Mouse (Mus musculus): ENCODE data around the gene Sesn3. TPM values are rescaled to one million over a fixed set of nuclear protein-coding genes. Genes with fewer than 3 reads are reported as not detected.

The Sesn3 gene
- polyA plus RNA-seq, 1 experiment from 2014 or later, result 28.5 TPM

DNA sequence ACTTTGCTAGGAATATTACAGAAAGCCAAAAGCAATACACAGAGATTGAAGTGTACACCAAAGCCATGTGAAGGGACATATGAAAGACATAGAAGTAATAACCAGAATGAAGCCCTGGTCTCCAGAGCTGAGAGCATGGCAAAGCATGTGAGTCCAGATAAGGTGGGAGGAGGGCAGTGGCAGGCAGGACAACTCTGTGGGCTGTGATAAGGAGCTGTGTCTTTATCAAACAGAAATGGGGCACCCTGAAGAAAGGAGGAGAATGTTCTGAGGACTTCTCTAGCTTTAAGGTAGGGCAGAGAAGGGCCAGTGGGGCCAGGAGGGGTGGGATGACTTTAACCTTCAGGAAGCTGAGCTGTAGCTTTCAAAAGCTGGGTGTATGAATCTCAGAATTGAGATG lies 94.4 kb downstream of the Sesn3 start:
- Histone ChIP-seq H3K36me3 (ENCODE audit: control insufficient read depth, insufficient read depth, low read length) (no peaks in the 10 kb centered on the region), H3K27me3 (ENCODE audit: control insufficient read depth, insufficient read depth, low read length) (no peaks in the 10 kb centered on the region), H3K4me3 (replicated peaks; ENCODE audit: low read depth, low read length) (no peak overlapping the region), H3K9ac (replicated peaks; ENCODE audit: low read length) (no peak overlapping the region), H3K9me3 (ENCODE audit: control insufficient read depth, low read length) (no peaks in the 10 kb centered on the region), H3K4me1 (ENCODE audit: control insufficient read depth, insufficient read depth, low read length) (no peaks in the 10 kb centered on the region), H3K4me2 (ENCODE audit: low read length) (no peak overlapping the region), H3K27ac (replicated peaks; ENCODE audit: low read depth, low read length) (no peak overlapping the region)
- DNase-seq, result no peak
- no peak for ATAC-seq (ENCODE audit: low FRiP score, low TSS enrichment)

DNA sequence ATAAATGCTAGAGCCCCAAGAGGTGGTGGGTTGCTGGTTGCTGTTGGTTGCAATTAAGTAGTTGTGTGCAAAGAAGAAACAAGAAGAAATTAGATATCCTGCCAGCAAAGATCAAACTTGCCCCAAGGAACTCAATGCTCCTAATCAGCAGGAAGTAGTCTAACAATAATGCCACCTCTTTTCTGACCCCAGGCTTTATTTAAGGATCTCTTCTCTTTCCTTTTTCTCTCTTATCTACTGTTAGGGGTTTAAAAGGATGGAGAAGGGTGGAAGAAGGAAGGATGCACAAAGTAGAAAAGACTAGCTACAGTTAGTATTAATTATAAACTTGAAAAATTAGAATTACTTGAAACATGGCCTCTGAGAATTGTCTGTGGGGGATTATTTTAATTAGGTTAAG lies 97.6 kb downstream of the Sesn3 start:
- H3K36me3 ChIP-seq (ENCODE audit: control insufficient read depth, insufficient read depth, low read length), result no peaks in the 10 kb centered on the region
- no peak for ATAC-seq (ENCODE audit: low FRiP score, low TSS enrichment)

DNA sequence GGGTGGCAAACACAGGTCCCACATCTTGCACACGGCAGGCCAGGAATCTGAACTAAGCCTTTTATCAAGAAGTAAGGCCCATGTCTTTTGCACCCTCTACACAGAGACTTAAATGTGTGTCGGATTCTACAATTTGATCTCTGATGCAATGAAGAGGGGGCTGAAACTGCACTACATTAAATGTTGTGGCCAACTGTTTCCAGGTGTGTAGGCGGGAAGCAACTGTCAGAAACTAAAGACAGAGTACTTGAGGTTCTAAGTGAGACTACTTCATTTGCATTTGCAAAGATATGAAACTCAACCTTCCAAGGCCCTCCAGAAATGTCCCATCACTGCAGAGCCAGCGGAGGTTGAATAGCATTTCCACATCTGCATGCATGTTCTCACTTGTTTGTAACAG lies 101.3 kb downstream of the Sesn3 start:
- 92% methylated on average over 4 of the region's 4 CpGs for WGBS
- H3K9ac ChIP-seq (replicated peaks; ENCODE audit: low read length), result no peak overlapping the region
- no peaks in the 10 kb centered on the region for H3K27me3 ChIP-seq (ENCODE audit: control insufficient read depth, insufficient read depth, low read length)
- ATAC-seq (ENCODE audit: low FRiP score, low TSS enrichment) (no peak), DNase-seq (no peak)
- 0 out of 2 replicates have a peak, but pooled peaks cover 6% of the 10 kb centered on the region for H3K4me1 ChIP-seq (ENCODE audit: control insufficient read depth, insufficient read depth, low read length)
- no peak overlapping the region for H3K4me2 ChIP-seq (ENCODE audit: low read length)
- H3K36me3 ChIP-seq (ENCODE audit: control insufficient read depth, insufficient read depth, low read length), result no peaks in the 10 kb centered on the region
- H3K27ac ChIP-seq (replicated peaks; ENCODE audit: low read depth, low read length), result no peak overlapping the region
- no peaks in the 10 kb centered on the region for H3K9me3 ChIP-seq (ENCODE audit: control insufficient read depth, low read length)
- no peak overlapping the region for H3K4me3 ChIP-seq (replicated peaks; ENCODE audit: low read depth, low read length)

More for the DNA sequence above, 97.6 kb downstream of the Sesn3 start:
- H3K4me2 ChIP-seq (ENCODE audit: low read length), result no peak overlapping the region
- DNase-seq, result no peak
- H3K9ac ChIP-seq (replicated peaks; ENCODE audit: low read length), result no peak overlapping the region
- H3K27ac ChIP-seq (replicated peaks; ENCODE audit: low read depth, low read length), result no peak overlapping the region
- no peaks in the 10 kb centered on the region for H3K27me3 ChIP-seq (ENCODE audit: control insufficient read depth, insufficient read depth, low read length)
- H3K4me3 ChIP-seq (replicated peaks; ENCODE audit: low read depth, low read length), result no peak overlapping the region
- H3K9me3 ChIP-seq (ENCODE audit: control insufficient read depth, low read length), result no peaks in the 10 kb centered on the region
- no peaks in the 10 kb centered on the region for H3K4me1 ChIP-seq (ENCODE audit: control insufficient read depth, insufficient read depth, low read length)

DNA sequence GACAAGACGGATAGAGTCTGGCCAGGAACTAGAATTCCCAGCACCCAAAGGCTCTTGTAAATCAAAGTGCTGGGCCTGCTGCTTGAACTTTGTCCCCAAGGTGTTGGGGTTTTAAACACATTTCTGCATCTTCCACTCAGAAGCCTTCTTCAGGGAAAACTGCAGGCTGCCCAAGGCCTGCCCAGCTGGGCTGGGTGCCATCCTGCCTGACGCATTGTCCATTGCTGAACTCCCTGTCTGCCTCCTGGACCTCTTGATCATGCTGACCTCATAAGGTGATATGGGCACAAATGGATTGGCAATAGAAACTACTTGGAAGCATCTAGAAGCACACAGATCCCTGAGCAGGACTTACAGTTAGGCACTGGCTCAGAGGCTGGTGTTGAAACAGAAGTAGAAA lies 103.3 kb downstream of the Sesn3 start:
- Histone ChIP-seq H3K4me3 (replicated peaks; ENCODE audit: low read depth, low read length) (no peak overlapping the region), H3K27me3 (ENCODE audit: control insufficient read depth, insufficient read depth, low read length) (no peaks in the 10 kb centered on the region), H3K4me2 (ENCODE audit: low read length) (no peak overlapping the region), H3K27ac (replicated peaks; ENCODE audit: low read depth, low read length) (no peak overlapping the region), H3K9me3 (ENCODE audit: control insufficient read depth, low read length) (no peaks in the 10 kb centered on the region), H3K4me1 (ENCODE audit: control insufficient read depth, insufficient read depth, low read length) (0 out of 2 replicates have a peak, but pooled peaks cover 6% of the 10 kb centered on the region), H3K36me3 (ENCODE audit: control insufficient read depth, insufficient read depth, low read length) (no peaks in the 10 kb centered on the region), H3K9ac (replicated peaks; ENCODE audit: low read length) (no peak overlapping the region)
- 96% methylated on average over 2 of the region's 2 CpGs for WGBS
- DNase-seq (no peak), ATAC-seq (ENCODE audit: low FRiP score, low TSS enrichment) (no peak)

DNA sequence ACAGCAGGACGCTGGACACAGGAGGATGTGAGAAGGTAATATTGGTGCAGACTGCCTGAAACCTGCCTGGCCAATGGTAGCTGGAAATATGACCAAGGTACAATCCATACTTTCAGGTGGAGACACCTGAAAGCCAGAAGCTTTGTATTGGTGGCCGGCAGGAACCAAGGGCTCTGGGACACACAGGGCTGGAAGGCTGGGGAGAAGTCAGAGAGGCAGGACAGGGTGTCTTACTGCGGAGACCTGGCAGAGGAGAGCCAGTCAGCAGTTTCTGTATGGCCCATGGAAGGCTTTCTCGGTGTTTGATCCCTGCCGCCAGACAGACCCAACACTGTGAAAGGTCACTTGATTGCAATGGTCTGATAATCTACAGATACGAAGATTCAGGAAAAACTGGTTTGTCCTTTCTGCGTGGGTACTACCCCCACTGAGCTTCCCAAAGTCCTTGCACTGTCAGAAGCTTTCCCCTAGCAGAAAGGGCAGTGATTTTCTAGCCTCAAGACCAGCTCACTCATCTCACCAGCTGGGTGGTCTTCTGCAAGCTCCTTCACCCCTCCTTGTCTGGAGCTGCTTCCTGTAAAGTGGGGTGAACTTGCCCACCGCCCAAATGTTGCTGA lies 105.0 kb downstream of the Sesn3 start:
- WGBS, result 26% methylated on average over 8 of the region's 8 CpGs
- 0 out of 2 replicates have a peak, but pooled peaks cover 6% of the 10 kb centered on the region for H3K4me1 ChIP-seq (ENCODE audit: control insufficient read depth, insufficient read depth, low read length)
- H3K27ac ChIP-seq (replicated peaks; ENCODE audit: low read depth, low read length), result 0 out of 2 replicates have a peak overlapping the region, but pooled peaks have one; percentile 87
- ATAC-seq (ENCODE audit: low FRiP score, low TSS enrichment), result no peak
- no peaks in the 10 kb centered on the region for H3K9me3 ChIP-seq (ENCODE audit: control insufficient read depth, low read length)
- peak overlapping the region; percentile 58 for H3K4me3 ChIP-seq (replicated peaks; ENCODE audit: low read depth, low read length)
- no peaks in the 10 kb centered on the region for H3K36me3 ChIP-seq (ENCODE audit: control insufficient read depth, insufficient read depth, low read length)
- no peaks in the 10 kb centered on the region for H3K27me3 ChIP-seq (ENCODE audit: control insufficient read depth, insufficient read depth, low read length)
- H3K9ac ChIP-seq (replicated peaks; ENCODE audit: low read length), result peak overlapping the region; percentile 89
- DNase-seq, result no peak
- H3K4me2 ChIP-seq (ENCODE audit: low read length), result peak overlapping the region; percentile 89

DNA sequence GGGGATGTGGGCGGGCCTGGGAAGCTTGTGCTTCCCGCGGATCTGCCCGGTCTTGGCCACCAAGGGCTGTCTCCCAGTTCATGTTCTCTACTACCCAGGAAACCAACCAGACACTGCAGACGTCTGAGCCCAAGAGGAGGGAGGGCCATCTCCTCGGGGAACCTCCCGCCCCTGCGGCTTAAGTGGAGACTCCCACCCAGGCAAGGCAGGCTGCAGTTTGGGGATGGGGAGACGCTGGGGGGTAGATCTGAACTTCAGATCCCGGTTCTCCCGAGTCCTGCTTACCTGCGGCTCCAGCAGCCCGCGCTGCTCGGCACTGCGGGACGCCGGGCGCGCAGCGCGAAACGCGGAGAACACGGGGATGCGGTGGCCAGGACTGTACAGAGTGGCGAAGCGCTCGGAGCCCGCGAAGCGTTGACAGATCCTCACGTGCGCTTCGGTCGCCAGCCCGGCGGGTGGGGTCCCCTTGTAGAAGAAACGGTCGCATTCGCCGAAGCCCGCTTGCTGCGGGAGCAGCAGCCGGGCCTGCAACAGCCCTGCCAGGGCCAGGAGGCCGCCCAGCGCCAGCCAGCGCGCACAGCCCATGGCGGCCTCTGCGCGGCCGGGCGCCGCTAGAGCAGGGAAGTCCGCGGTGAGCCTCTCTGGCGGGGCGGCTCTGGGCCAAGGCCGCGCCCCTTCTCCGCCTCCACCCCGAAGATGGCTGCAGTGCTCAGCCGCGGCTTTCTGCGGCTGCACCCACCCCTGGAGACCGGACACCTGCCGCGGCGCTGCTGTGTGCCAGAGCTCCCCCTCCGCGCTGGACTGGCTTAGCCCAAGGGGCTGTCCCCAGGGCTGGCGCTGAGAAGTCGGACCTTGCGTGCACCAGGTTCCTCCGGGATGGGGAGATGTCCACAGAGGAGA lies 105.8 kb downstream of the Sesn3 start:
- Histone ChIP-seq H3K27me3 (ENCODE audit: control insufficient read depth, insufficient read depth, low read length) (no peaks in the 10 kb centered on the region), H3K36me3 (ENCODE audit: control insufficient read depth, insufficient read depth, low read length) (no peaks in the 10 kb centered on the region), H3K9ac (replicated peaks; ENCODE audit: low read length) (peak overlapping the region; percentile 89), H3K4me3 (replicated peaks; ENCODE audit: low read depth, low read length) (peak overlapping the region; percentile 58), H3K4me1 (ENCODE audit: control insufficient read depth, insufficient read depth, low read length) (0 out of 2 replicates have a peak, but pooled peaks cover 6% of the 10 kb centered on the region), H3K4me2 (ENCODE audit: low read length) (peak overlapping the region; percentile 89), H3K27ac (replicated peaks; ENCODE audit: low read depth, low read length) (peak overlapping the region; percentile 87), H3K9me3 (ENCODE audit: control insufficient read depth, low read length) (no peaks in the 10 kb centered on the region)
- WGBS, result under 1% methylated on average over 75 of the region's 76 CpGs
- ATAC-seq (ENCODE audit: low FRiP score, low TSS enrichment) (peak; percentile 91), DNase-seq (peak; percentile 84)

DNA sequence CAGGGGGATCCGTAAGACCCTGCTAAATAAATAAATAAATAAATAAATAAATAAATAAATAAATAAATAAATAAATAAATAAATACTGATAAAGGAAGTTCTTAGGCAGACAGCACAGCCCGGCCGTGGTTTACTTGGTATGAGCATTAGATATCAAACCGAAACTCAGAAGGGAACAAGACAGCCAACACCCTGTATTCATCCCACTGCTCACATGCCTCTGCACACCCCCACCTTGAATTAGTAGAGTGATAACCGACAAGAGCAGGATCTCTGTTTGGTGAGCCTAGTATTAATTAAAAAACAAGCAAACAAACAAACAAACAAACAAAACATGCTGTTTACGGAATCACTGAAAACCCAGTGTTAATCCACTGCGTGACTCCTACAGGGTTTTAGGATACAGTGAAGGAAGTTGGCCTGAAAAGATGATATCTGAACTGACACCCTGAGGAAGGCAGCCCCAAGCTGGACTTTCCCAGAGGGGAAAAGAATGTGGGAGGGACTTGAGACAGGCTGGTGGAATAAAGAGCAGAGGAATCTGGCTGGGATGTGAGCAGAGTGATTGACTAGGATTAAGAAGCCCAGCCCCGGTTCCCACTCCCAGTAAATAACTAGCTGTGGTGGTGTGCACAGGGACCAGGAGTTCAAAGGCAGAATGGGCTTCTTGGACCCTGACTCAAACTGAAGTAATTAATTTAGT lies 106.6 kb downstream of the Sesn3 start, which contains the start of gene Endod1:
TSS of gene Endod1 (minus strand) at position 155 of the 703 bp plus-strand sequence.
- peak; percentile 70 for DNase-seq
- Histone ChIP-seq H3K27ac (replicated peaks; ENCODE audit: low read depth, low read length) (peak within 1 kb of the TSS; percentile 87), H3K4me1 (ENCODE audit: control insufficient read depth, insufficient read depth, low read length) (0 out of 2 replicates have a peak, but pooled peaks cover 6% of the 10 kb centered on the region), H3K4me3 (replicated peaks; ENCODE audit: low read depth, low read length) (peak within 1 kb of the TSS; percentile 58), H3K4me2 (ENCODE audit: low read length) (peak within 1 kb of the TSS; percentile 89), H3K36me3 (ENCODE audit: control insufficient read depth, insufficient read depth, low read length) (no peaks in the 10 kb centered on the region), H3K9ac (replicated peaks; ENCODE audit: low read length) (peak within 1 kb of the TSS; percentile 89), H3K9me3 (ENCODE audit: control insufficient read depth, low read length) (no peaks in the 10 kb centered on the region), H3K27me3 (ENCODE audit: control insufficient read depth, insufficient read depth, low read length) (no peaks in the 10 kb centered on the region)
- ATAC-seq (ENCODE audit: low FRiP score, low TSS enrichment), result peak; percentile 21; the same call in 1 of the 2 replicates
- 2% methylated on average over 8 of the region's 8 CpGs for WGBS

DNA sequence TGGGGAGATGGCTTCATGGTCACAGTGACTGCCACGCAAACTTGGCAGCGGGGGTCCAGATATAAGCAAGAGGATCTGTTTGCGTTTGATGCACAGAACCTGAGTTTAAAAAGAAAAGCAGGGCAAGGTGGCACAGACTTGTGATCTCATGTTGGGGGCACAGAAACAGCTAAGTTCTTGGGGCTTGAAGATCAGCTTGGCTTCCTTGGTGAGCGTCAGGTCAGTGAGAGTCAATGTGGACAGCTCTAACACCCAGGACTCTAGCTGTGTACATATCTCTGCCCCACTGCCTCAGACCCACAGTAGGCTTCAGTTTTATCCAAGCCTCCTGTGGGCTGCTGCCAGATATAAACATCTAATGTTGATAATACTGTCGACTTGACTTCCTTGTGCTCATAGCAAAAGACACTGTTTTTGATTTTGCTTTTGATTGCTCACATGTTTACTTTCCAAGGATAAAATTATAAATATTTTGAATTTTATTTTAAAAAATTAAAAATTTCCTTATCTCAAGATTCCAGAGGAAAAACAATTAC lies 107.5 kb downstream of the Sesn3 start:
- Histone ChIP-seq H3K9me3 (ENCODE audit: control insufficient read depth, low read length) (no peaks in the 10 kb centered on the region), H3K4me3 (replicated peaks; ENCODE audit: low read depth, low read length) (no peak overlapping the region), H3K4me2 (ENCODE audit: low read length) (peak overlapping the region; percentile 89; the same call in 1 of the 2 replicates), H3K4me1 (ENCODE audit: control insufficient read depth, insufficient read depth, low read length) (0 out of 2 replicates have a peak, but pooled peaks cover 6% of the 10 kb centered on the region), H3K36me3 (ENCODE audit: control insufficient read depth, insufficient read depth, low read length) (no peaks in the 10 kb centered on the region), H3K9ac (replicated peaks; ENCODE audit: low read length) (no peak overlapping the region), H3K27ac (replicated peaks; ENCODE audit: low read depth, low read length) (no peak overlapping the region), H3K27me3 (ENCODE audit: control insufficient read depth, insufficient read depth, low read length) (no peaks in the 10 kb centered on the region)
- ATAC-seq (ENCODE audit: low FRiP score, low TSS enrichment) (no peak), DNase-seq (no peak)
- 78% methylated on average over 5 of the region's 5 CpGs for WGBS
